Mouse (Mus musculus) intestine, postnatal 0 days (tissue): ENCODE results near the gene Wdr90. TPM values are rescaled to one million over a fixed set of nuclear protein-coding genes. Genes with fewer than 3 reads are reported as not detected.

Source experiments
- ATAC-seq: fragments of 200-750 bp; cut with Nextera tagmentation; 2 replicates; pipeline ENCODE4 v1.8.0; 2017; ENCODE audit warnings: mild to moderate bottlenecking, moderate TSS enrichment, moderate library complexity
- H3K27ac ChIP-seq: fragments of 300-500 bp; sonication (generic); 2 replicates; pipeline ENCODE4 v1.5.1; 2014; ENCODE audit warnings: mild to moderate bottlenecking, low read depth, low read length, moderate library complexity
- H3K27me3 ChIP-seq: fragments of 300-500 bp; sonication (generic); replicated peaks from 2 replicates; pipeline ENCODE4 v1.6.1; 2014; ENCODE audit warnings: low read length, mixed read lengths; ENCODE audit not compliant: control insufficient read depth, insufficient read depth
- H3K36me3 ChIP-seq: fragments of 300-500 bp; sonication (generic); 2 replicates; pipeline ENCODE4 v1.6.1; 2014; ENCODE audit warnings: mild to moderate bottlenecking, moderate library complexity; ENCODE audit not compliant: control insufficient read depth, insufficient read depth
- H3K4me1 ChIP-seq: fragments of 300-500 bp; sonication (generic); replicated peaks from 2 replicates; pipeline ENCODE4 v1.6.1; 2014; ENCODE audit warnings: antibody characterized with exemption, low read length, mixed read lengths; ENCODE audit not compliant: control insufficient read depth, insufficient read depth
- H3K4me2 ChIP-seq: fragments of 300-500 bp; sonication (generic); replicated peaks from 2 replicates; pipeline ENCODE4 v1.6.1; 2014; ENCODE audit warnings: low read depth, mild to moderate bottlenecking, moderate library complexity
- H3K4me3 ChIP-seq: fragments of 300-500 bp; sonication (generic); 2 replicates; pipeline ENCODE4 v1.5.1; 2014; ENCODE audit warnings: low read depth, low read length
- H3K9ac ChIP-seq: fragments of 300-500 bp; sonication (generic); 2 replicates; pipeline ENCODE4 v1.6.1; 2014; ENCODE audit warnings: mild to moderate bottlenecking, low read depth, low read length
- H3K9me3 ChIP-seq: fragments of 300-500 bp; sonication (generic); 2 replicates; pipeline ENCODE4 v1.6.1; 2016; ENCODE audit warnings: mixed run types; ENCODE audit not compliant: control insufficient read depth
- CTCF ChIP-seq: sonication (generic); IDR thresholded peaks from 2 replicates; pipeline ENCODE4 v1.5.1; 2016; ENCODE audit warnings: low read depth, mild to moderate bottlenecking, control low read depth, antibody characterized with exemption, moderate library complexity
- WGBS: fragments of 180-500 bp; shearing (Covaris S2); extraction: QIAGEN DNeasy Blood & Tissue Kit; methylation state at CpG from one replicate; pipeline ENCODE4 v1.1.7; 2014; 5-methylcytosine and 5-hydroxymethylcytosine counted together
- polyA plus RNA-seq: library from polyadenylated mRNA; unstranded; fragments of >200 nt; fragmentation: Nextera tagmentation; extraction: Ambion mirVana; gene quantifications from 2 replicates; pipeline ENCODE4 v1.2.1, GENCODE M21; 2015

Wdr90 gene
- polyA plus RNA-seq, 1 experiment from 2014 or later = 2.5 TPM

DNA sequence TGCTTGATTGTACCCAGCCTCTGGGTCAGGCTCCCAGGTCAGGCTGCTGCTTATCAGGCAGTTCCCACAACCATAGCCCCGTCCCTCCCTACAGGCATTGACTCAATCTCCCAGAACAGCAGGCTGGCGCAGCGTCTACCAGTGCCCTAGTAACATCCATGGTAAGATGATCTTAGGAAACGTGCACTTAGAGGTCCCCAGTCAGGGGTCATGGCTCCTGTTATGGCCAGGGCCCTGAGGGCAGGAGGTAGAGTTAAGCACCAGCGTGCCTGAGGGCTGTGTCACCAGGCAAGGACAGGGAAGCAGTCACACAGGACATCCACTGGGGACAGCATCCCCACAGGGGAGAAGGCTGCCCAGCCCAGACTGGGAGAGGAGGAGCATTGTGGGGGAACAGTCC, 21.0 kb upstream of the Wdr90 start:
- H3K27me3 ChIP-seq = no peaks in the 10 kb centered on the region
- H3K4me1 ChIP-seq = no peaks in the 10 kb centered on the region
- H3K27ac ChIP-seq = no peak overlapping the region
- TF ChIP-seq CTCF = peak; percentile 33
- H3K4me3 ChIP-seq = no peak overlapping the region
- ATAC-seq = no peak
- peaks cover 39% of the 10 kb centered on the region for H3K36me3 ChIP-seq
- H3K4me2 ChIP-seq = no peak overlapping the region
- 59% methylated on average over 5 of the region's 5 CpGs for WGBS
- no peaks in the 10 kb centered on the region for H3K9me3 ChIP-seq
- no peak overlapping the region for H3K9ac ChIP-seq

GRCm38 (mm10) chr17:25881691-25882090, 20.4 kb upstream of the Wdr90 start:
- H3K4me3 ChIP-seq = no peak overlapping the region
- H3K4me2 ChIP-seq = no peak overlapping the region
- H3K36me3 ChIP-seq = peaks cover 39% of the 10 kb centered on the region
- 58% methylated on average over 4 of the region's 4 CpGs for WGBS
- TF ChIP-seq CTCF = no peak
- peaks cover 3% of the 10 kb centered on the region; the same call in 1 of the 2 replicates for H3K4me1 ChIP-seq
- no peak overlapping the region for H3K9ac ChIP-seq
- no peak for ATAC-seq
- H3K27me3 ChIP-seq = no peaks in the 10 kb centered on the region
- H3K27ac ChIP-seq = no peak overlapping the region
- no peaks in the 10 kb centered on the region for H3K9me3 ChIP-seq

GRCm38 (mm10) chr17:25880913-25881641, 19.8 kb upstream of the Wdr90 start:
- peaks cover 3% of the 10 kb centered on the region; the same call in 1 of the 2 replicates for H3K4me1 ChIP-seq
- H3K27me3 ChIP-seq = no peaks in the 10 kb centered on the region
- no peaks in the 10 kb centered on the region for H3K9me3 ChIP-seq
- no peak overlapping the region for H3K4me3 ChIP-seq
- H3K9ac ChIP-seq = no peak overlapping the region
- TF ChIP-seq CTCF = no peak
- peaks cover 39% of the 10 kb centered on the region for H3K36me3 ChIP-seq
- ATAC-seq = no peak
- H3K27ac ChIP-seq = no peak overlapping the region
- H3K4me2 ChIP-seq = no peak overlapping the region
- WGBS = 28% methylated on average over 5 of the region's 5 CpGs

- no peak for ATAC-seq
Observed at GRCm38 (mm10) chr17:25880196-25880910, 19.1 kb upstream of the Wdr90 start, which contains the start of gene Wfikkn1. Gene Wfikkn1 (minus strand): TSS chr17:25880858.

GRCm38 (mm10) chr17:25879750-25880149, 18.4 kb upstream of the Wdr90 start:
- Histone ChIP-seq H3K27me3 (no peaks in the 10 kb centered on the region), H3K9me3 (no peaks in the 10 kb centered on the region), H3K4me1 (peaks cover 6% of the 10 kb centered on the region; the same call in 1 of the 2 replicates), H3K9ac (no peak overlapping the region), H3K4me3 (no peak overlapping the region), H3K36me3 (peaks cover 36% of the 10 kb centered on the region), H3K27ac (no peak overlapping the region), H3K4me2 (no peak overlapping the region)
- 66% methylated on average over 8 of the region's 8 CpGs for WGBS
- TF ChIP-seq CTCF = no peak
- no peak for ATAC-seq

More at GRCm38 (mm10) chr17:25880196-25880910, 19.1 kb upstream of the Wdr90 start, which contains the start of gene Wfikkn1:
- H3K36me3 ChIP-seq = peaks cover 39% of the 10 kb centered on the region
- peaks cover 6% of the 10 kb centered on the region; the same call in 1 of the 2 replicates for H3K4me1 ChIP-seq
- no peak within 1 kb of the TSS for H3K27ac ChIP-seq
- H3K9me3 ChIP-seq = no peaks in the 10 kb centered on the region
- no peak within 1 kb of the TSS for H3K9ac ChIP-seq
- no peak for TF ChIP-seq CTCF
- H3K4me2 ChIP-seq = no peak within 1 kb of the TSS
- no peak within 1 kb of the TSS for H3K4me3 ChIP-seq
- 50% methylated on average over 5 of the region's 5 CpGs for WGBS
- no peaks in the 10 kb centered on the region for H3K27me3 ChIP-seq

- no peak overlapping the region for H3K9ac ChIP-seq
- H3K4me3 ChIP-seq = no peak overlapping the region
- H3K27ac ChIP-seq = no peak overlapping the region
- ATAC-seq = 0 out of 2 replicates have a peak, but pooled peaks have one; percentile 1
- H3K27me3 ChIP-seq = no peaks in the 10 kb centered on the region
- H3K4me2 ChIP-seq = no peak overlapping the region
- 58% methylated on average over 4 of the region's 4 CpGs for WGBS
- peaks cover 6% of the 10 kb centered on the region; the same call in 1 of the 2 replicates for H3K4me1 ChIP-seq
- peaks cover 32% of the 10 kb centered on the region for H3K36me3 ChIP-seq
- no peaks in the 10 kb centered on the region for H3K9me3 ChIP-seq
- TF ChIP-seq CTCF = peak; percentile 74
Observed at GRCm38 (mm10) chr17:25879261-25879660, 18.0 kb upstream of the Wdr90 start.
